Mouse (Mus musculus) lung, embryonic 16.5 days (tissue): Measurements from ENCODE around the gene Mgp. TPM values are rescaled to one million over a fixed set of nuclear protein-coding genes. Genes with fewer than 3 reads are reported as not detected.

Experiments
- ATAC-seq: fragments of 200-750 bp; cut with Nextera tagmentation; 2 replicates; pipeline ENCODE4 v1.8.0; 2017; ENCODE audit warnings: low read depth, mild to moderate bottlenecking, moderate library complexity
- H3K27ac ChIP-seq: fragments of 300-500 bp; sonication (generic); 2 replicates; pipeline ENCODE4 v1.5.1; 2014; ENCODE audit warnings: mild to moderate bottlenecking, control low read depth, low read length
- H3K27me3 ChIP-seq: fragments of 300-500 bp; sonication (generic); 2 replicates; pipeline ENCODE4 v1.6.1; 2014; ENCODE audit warnings: low read depth, low read length, mixed read lengths; ENCODE audit not compliant: control insufficient read depth, insufficient read depth
- H3K36me3 ChIP-seq: fragments of 300-500 bp; sonication (generic); 2 replicates; pipeline ENCODE4 v1.6.1; 2014; ENCODE audit warnings: low read length; ENCODE audit not compliant: control insufficient read depth, insufficient read depth
- H3K4me1 ChIP-seq: fragments of 300-500 bp; sonication (generic); replicated peaks from 2 replicates; pipeline ENCODE4 v1.6.1; 2014; ENCODE audit warnings: low read length, mixed read lengths; ENCODE audit not compliant: control insufficient read depth, insufficient read depth
- H3K4me2 ChIP-seq: fragments of 300-500 bp; sonication (generic); 2 replicates; pipeline ENCODE4 v1.6.1; 2014; ENCODE audit warnings: low read depth, low read length, control low read depth
- H3K4me3 ChIP-seq: fragments of 300-500 bp; sonication (generic); 2 replicates; pipeline ENCODE4 v1.5.1; 2014; ENCODE audit warnings: mild to moderate bottlenecking, low read length, control low read depth
- H3K9ac ChIP-seq: fragments of 300-500 bp; sonication (generic); 2 replicates; pipeline ENCODE4 v1.6.1; 2014; ENCODE audit warnings: low read length, control low read depth
- H3K9me3 ChIP-seq: fragments of 300-500 bp; sonication (generic); 2 replicates; pipeline ENCODE4 v1.6.1; 2016; ENCODE audit warnings: low read length; ENCODE audit not compliant: control insufficient read depth
- WGBS: fragments of 180-500 bp; shearing (Covaris S2); extraction: QIAGEN DNeasy Blood & Tissue Kit; methylation state at CpG from one replicate; pipeline ENCODE4 v1.1.7; 2014; 5-methylcytosine and 5-hydroxymethylcytosine counted together
- polyA plus RNA-seq: library from polyadenylated mRNA; unstranded; fragments of >200 nt; fragmentation: Nextera tagmentation; extraction: Ambion mirVana; gene quantifications from 2 replicates; pipeline ENCODE4 v1.2.1, GENCODE M21; 2015

The Mgp gene
- polyA plus RNA-seq, 1 experiment from 2014 or later, result 1,118 TPM

- Histone ChIP-seq H3K36me3 (no peaks in the 10 kb centered on the region), H3K4me2 (no peak overlapping the region), H3K27me3 (no peaks in the 10 kb centered on the region), H3K27ac (peak overlapping the region; percentile 63), H3K9me3 (no peaks in the 10 kb centered on the region), H3K9ac (no peak overlapping the region; the same call in 1 of the 2 replicates), H3K4me1 (peaks cover 21% of the 10 kb centered on the region), H3K4me3 (no peak overlapping the region)
- ATAC-seq, result no peak
- 94% methylated on average over 6 of the region's 6 CpGs for WGBS
These were observed 38.6 kb upstream of the Mgp start for GRCm38 (mm10) chr6:136914234-136914633.

GRCm38 (mm10) chr6:136913384-136914126 lies 37.9 kb upstream of the Mgp start:
- peak overlapping the region; percentile 41 for H3K4me2 ChIP-seq
- H3K4me3 ChIP-seq, result peak overlapping the region; percentile 24
- 11% methylated on average over 18 of the region's 18 CpGs for WGBS
- H3K27ac ChIP-seq, result peak overlapping the region; percentile 63
- H3K9ac ChIP-seq, result peak overlapping the region; percentile 42
- no peaks in the 10 kb centered on the region for H3K9me3 ChIP-seq
- H3K27me3 ChIP-seq, result no peaks in the 10 kb centered on the region
- peak; percentile 73 for ATAC-seq
- H3K4me1 ChIP-seq, result peaks cover 21% of the 10 kb centered on the region
- H3K36me3 ChIP-seq, result no peaks in the 10 kb centered on the region

GRCm38 (mm10) chr6:136912751-136913265 lies 37.2 kb upstream of the Mgp start:
- 60% methylated on average over 1 of the region's 2 CpGs for WGBS
- no peak for ATAC-seq

GRCm38 (mm10) chr6:136910247-136910890 lies 34.7 kb upstream of the Mgp start:
- ATAC-seq, result peak; percentile 46
- Histone ChIP-seq H3K4me3 (no peak overlapping the region), H3K9me3 (no peaks in the 10 kb centered on the region), H3K27ac (peak overlapping the region; percentile 86), H3K36me3 (no peaks in the 10 kb centered on the region), H3K9ac (no peak overlapping the region), H3K27me3 (no peaks in the 10 kb centered on the region), H3K4me2 (no peak overlapping the region), H3K4me1 (peaks cover 36% of the 10 kb centered on the region)
- WGBS, result 44% methylated on average over 9 of the region's 9 CpGs

More at GRCm38 (mm10) chr6:136912751-136913265, 37.2 kb upstream of the Mgp start:
- Histone ChIP-seq H3K9me3 (no peaks in the 10 kb centered on the region), H3K4me1 (peaks cover 21% of the 10 kb centered on the region), H3K27me3 (no peaks in the 10 kb centered on the region), H3K27ac (peak overlapping the region; percentile 58), H3K4me2 (no peak overlapping the region), H3K9ac (no peak overlapping the region), H3K36me3 (no peaks in the 10 kb centered on the region), H3K4me3 (no peak overlapping the region)

- WGBS, result 58% methylated on average over 10 of the region's 10 CpGs
- H3K36me3 ChIP-seq, result no peaks in the 10 kb centered on the region
- peaks cover 32% of the 10 kb centered on the region for H3K4me1 ChIP-seq
- no peaks in the 10 kb centered on the region for H3K9me3 ChIP-seq
- peak; percentile 36 for ATAC-seq
- H3K27ac ChIP-seq, result peak overlapping the region; percentile 72
- H3K4me3 ChIP-seq, result no peak overlapping the region
- no peaks in the 10 kb centered on the region for H3K27me3 ChIP-seq
- no peak overlapping the region for H3K4me2 ChIP-seq
- no peak overlapping the region for H3K9ac ChIP-seq
These were observed 31.3 kb upstream of the Mgp start for GRCm38 (mm10) chr6:136906937-136907293.

GRCm38 (mm10) chr6:136906283-136906936 lies 30.8 kb upstream of the Mgp start:
- Histone ChIP-seq H3K9me3 (no peaks in the 10 kb centered on the region), H3K4me3 (no peak overlapping the region), H3K27me3 (no peaks in the 10 kb centered on the region), H3K4me2 (no peak overlapping the region), H3K36me3 (no peaks in the 10 kb centered on the region), H3K27ac (peak overlapping the region; percentile 72), H3K9ac (no peak overlapping the region; the same call in 1 of the 2 replicates), H3K4me1 (peaks cover 32% of the 10 kb centered on the region)
- 59% methylated on average over 19 of the region's 19 CpGs for WGBS
- ATAC-seq, result no peak

GRCm38 (mm10) chr6:136903885-136904470 lies 28.4 kb upstream of the Mgp start:
- no peak overlapping the region for H3K4me3 ChIP-seq
- no peaks in the 10 kb centered on the region for H3K9me3 ChIP-seq
- peak overlapping the region; percentile 78 for H3K27ac ChIP-seq
- ATAC-seq, result peak; percentile 49
- H3K9ac ChIP-seq, result no peak overlapping the region
- H3K4me1 ChIP-seq, result peaks cover 29% of the 10 kb centered on the region
- WGBS, result 44% methylated on average over 8 of the region's 8 CpGs
- no peaks in the 10 kb centered on the region for H3K36me3 ChIP-seq
- no peak overlapping the region for H3K4me2 ChIP-seq
- H3K27me3 ChIP-seq, result no peaks in the 10 kb centered on the region

- Histone ChIP-seq H3K36me3 (no peaks in the 10 kb centered on the region), H3K4me2 (no peak overlapping the region), H3K27me3 (no peaks in the 10 kb centered on the region), H3K4me3 (no peak overlapping the region), H3K9me3 (no peaks in the 10 kb centered on the region), H3K27ac (no peak overlapping the region), H3K9ac (no peak overlapping the region), H3K4me1 (peaks cover 36% of the 10 kb centered on the region)
- 84% methylated on average over 9 of the region's 9 CpGs for WGBS
- ATAC-seq, result no peak
These were observed 26.9 kb upstream of the Mgp start for GRCm38 (mm10) chr6:136902527-136902926.

- H3K4me3 ChIP-seq, result no peak overlapping the region
- H3K36me3 ChIP-seq, result no peaks in the 10 kb centered on the region
- H3K9ac ChIP-seq, result no peak overlapping the region
- no peak overlapping the region for H3K27ac ChIP-seq
- WGBS, result 51% methylated on average over 2 of the region's 2 CpGs
- H3K4me1 ChIP-seq, result peaks cover 30% of the 10 kb centered on the region
- no peak overlapping the region for H3K4me2 ChIP-seq
- H3K9me3 ChIP-seq, result no peaks in the 10 kb centered on the region
- ATAC-seq, result no peak
- no peaks in the 10 kb centered on the region for H3K27me3 ChIP-seq
These were observed 25.4 kb upstream of the Mgp start for GRCm38 (mm10) chr6:136901010-136901409.
